Comparison of ENCODE assay signal across 15 mouse cellular contexts in genomic region chr2:74691995-74692807, GRCm38 (mm10). TPM values are rescaled to one million over a fixed set of nuclear protein-coding genes. Genes with fewer than 3 reads are reported as not detected.
DNase-seq lines count a peak whose midpoint lies in the region; ATAC-seq and TF ChIP-seq lines count a peak whose summit lies in the region.
"Had no signal": no experiment of that assay in that cellular context is flagged by ENCODE, and none has a peak within 500 bp of the region (broad histone marks: within the 10 kb centered on the region; RNA-seq: fewer than 3 reads in every experiment).

No protein-coding gene starts in this region.

- H3K27ac ChIP-seq in heart, embryonic 15.5 days = no peak overlapping the region
- no peak overlapping the region for H3K27ac ChIP-seq in intestine, postnatal 0 days (ENCODE audit: low read depth, low read length)
- peak overlapping the region; percentile 75 for H3K27ac ChIP-seq in limb, embryonic 14.5 days (replicated peaks; ENCODE audit: low read depth, low read length)
- no peak overlapping the region for H3K27ac ChIP-seq in cerebellum, adult 2 months (ENCODE audit: insufficient read depth, low read length)
- no peak overlapping the region for H3K27ac ChIP-seq in forebrain, embryonic 14.5 days (ENCODE audit: low read depth, low read length)
- H3K27ac ChIP-seq: hindbrain, postnatal 0 days had no signal

- no peak overlapping the region for H3K4me2 ChIP-seq in heart, embryonic 15.5 days
- peak overlapping the region; percentile 28; the same call in 1 of the 2 replicates for H3K4me2 ChIP-seq in intestine, postnatal 0 days (replicated peaks; ENCODE audit: low read depth)
- peak overlapping the region; percentile 96 for H3K4me2 ChIP-seq in limb, embryonic 14.5 days (replicated peaks; ENCODE audit: low read depth, low read length, severe bottlenecking)
- no peak overlapping the region for H3K4me2 ChIP-seq in forebrain, embryonic 14.5 days (ENCODE audit: low read length)

- WGBS in heart, embryonic 15.5 days = 6% methylated on average over 35 of the region's 35 CpGs
- WGBS in intestine, postnatal 0 days = 5% methylated on average over 35 of the region's 35 CpGs
- 4% methylated on average over 35 of the region's 35 CpGs for WGBS in limb, embryonic 14.5 days
- 6% methylated on average over 35 of the region's 35 CpGs for WGBS in cerebellum, adult 2 months
- WGBS in forebrain, embryonic 14.5 days = 3% methylated on average over 35 of the region's 35 CpGs

- H3K4me1 ChIP-seq in heart, embryonic 15.5 days (replicated peaks) = peaks cover 5% of the 10 kb centered on the region
- no peaks in the 10 kb centered on the region for H3K4me1 ChIP-seq in intestine, postnatal 0 days (replicated peaks; ENCODE audit: control insufficient read depth, insufficient read depth, low read length)
- H3K4me1 ChIP-seq in limb, embryonic 14.5 days (ENCODE audit: control insufficient read depth, insufficient read depth, low read length) = peaks cover 38% of the 10 kb centered on the region
- no peaks in the 10 kb centered on the region for H3K4me1 ChIP-seq in cerebellum, adult 2 months (ENCODE audit: control insufficient read depth, insufficient read depth, low read length)
- no peaks in the 10 kb centered on the region for H3K4me1 ChIP-seq in forebrain, embryonic 14.5 days (ENCODE audit: control insufficient read depth, insufficient read depth, low read length)

- H3K9me3 ChIP-seq in heart, embryonic 15.5 days (replicated peaks) = no peaks in the 10 kb centered on the region
- H3K9me3 ChIP-seq in intestine, postnatal 0 days (ENCODE audit: control insufficient read depth) = no peaks in the 10 kb centered on the region
- no peaks in the 10 kb centered on the region for H3K9me3 ChIP-seq in limb, embryonic 14.5 days (ENCODE audit: control insufficient read depth, low read length)
- H3K9me3 ChIP-seq in forebrain, embryonic 14.5 days (replicated peaks; ENCODE audit: control insufficient read depth, low read length) = no peaks in the 10 kb centered on the region

- H3K9ac ChIP-seq in heart, embryonic 15.5 days = no peak overlapping the region
- no peak overlapping the region for H3K9ac ChIP-seq in intestine, postnatal 0 days (ENCODE audit: low read depth, low read length)
- peak overlapping the region; percentile 91 for H3K9ac ChIP-seq in limb, embryonic 14.5 days (ENCODE audit: low read depth, low read length, severe bottlenecking)
- H3K9ac ChIP-seq in forebrain, embryonic 14.5 days (ENCODE audit: low read length) = no peak overlapping the region

- H3K4me3 ChIP-seq in heart, embryonic 15.5 days = 0 out of 2 replicates have a peak overlapping the region, but pooled peaks have one; percentile 31
- H3K4me3 ChIP-seq in intestine, postnatal 0 days (ENCODE audit: low read depth, low read length) = peak overlapping the region; percentile 19
- H3K4me3 ChIP-seq in limb, embryonic 14.5 days (replicated peaks; ENCODE audit: low read length) = peak overlapping the region; percentile 74
- H3K4me3 ChIP-seq in cerebellum, adult 2 months (replicated peaks; ENCODE audit: insufficient read depth, low read depth, low read length) = no peak overlapping the region
- H3K4me3 ChIP-seq in forebrain, embryonic 14.5 days (ENCODE audit: low read depth, low read length) = no peak overlapping the region

- no peaks in the 10 kb centered on the region for H3K36me3 ChIP-seq in heart, embryonic 15.5 days
- H3K36me3 ChIP-seq in intestine, postnatal 0 days (ENCODE audit: control insufficient read depth, insufficient read depth) = no peaks in the 10 kb centered on the region
- H3K36me3 ChIP-seq in limb, embryonic 14.5 days (ENCODE audit: control insufficient read depth, insufficient read depth, low read length) = peaks cover 27% of the 10 kb centered on the region
- no peaks in the 10 kb centered on the region for H3K36me3 ChIP-seq in forebrain, embryonic 14.5 days (ENCODE audit: control insufficient read depth, insufficient read depth, low read length)

- no peak for TF ChIP-seq POLR2A in limb, embryonic 14.5 days (IDR thresholded peaks at IDR 0.05; ENCODE audit: borderline replicate concordance, extremely low read depth, insufficient read depth, insufficient read length)
- TF ChIP-seq POLR2A in cerebellum, adult 2 months (IDR thresholded peaks at IDR 0.05; ENCODE audit: borderline replicate concordance, insufficient read depth, low read length) = no peak

- no peak for DNase-seq in heart, postnatal 4 days
- peak; percentile 22 for DNase-seq in NIH3T3 (ENCODE audit: low read depth)
- no peak for DNase-seq in limb, embryonic 14.5 days (ENCODE audit: low spot score)
- no peak for DNase-seq in cerebellum, adult 2 months
- no peak for DNase-seq in thymus, postnatal 36 days
- no peak for DNase-seq in forebrain, embryonic 14.5 days (ENCODE audit: low spot score)
- DNase-seq: cerebellum, postnatal 36 days; lung, postnatal 14 days had no signal

- TF ChIP-seq CTCF in intestine, postnatal 0 days (IDR thresholded peaks at IDR 0.05; ENCODE audit: low read depth) = no peak
- TF ChIP-seq CTCF in cerebellum, adult 2 months (IDR thresholded peaks at IDR 0.05; ENCODE audit: borderline replicate concordance, insufficient read depth, low read depth, low read length) = no peak

- peaks cover 98% of the 10 kb centered on the region for H3K27me3 ChIP-seq in heart, embryonic 15.5 days
- peaks cover 99% of the 10 kb centered on the region for H3K27me3 ChIP-seq in intestine, postnatal 0 days (replicated peaks; ENCODE audit: control insufficient read depth, insufficient read depth, low read length)
- peaks cover 33% of the 10 kb centered on the region for H3K27me3 ChIP-seq in limb, embryonic 14.5 days (ENCODE audit: control insufficient read depth, insufficient read depth, low read length)
- H3K27me3 ChIP-seq in cerebellum, adult 2 months (ENCODE audit: control insufficient read depth, insufficient read depth, low read length) = peaks cover 22% of the 10 kb centered on the region; the same call in 1 of the 2 replicates
- H3K27me3 ChIP-seq in forebrain, embryonic 14.5 days (replicated peaks; ENCODE audit: control insufficient read depth, insufficient read depth, low read length) = peaks cover 95% of the 10 kb centered on the region

- ATAC-seq in heart, embryonic 15.5 days (replicated peaks; ENCODE audit: insufficient number of reproducible peaks, insufficient read depth, low FRiP score, low read depth) = no peak
- no peak for ATAC-seq in intestine, postnatal 0 days
- peak; percentile 7; the same call in 1 of the 2 replicates for ATAC-seq in limb, embryonic 14.5 days (ENCODE audit: low FRiP score, low read depth)
- ATAC-seq in forebrain, embryonic 14.5 days = no peak

RNA-seq across cellular contexts. Expression of gene Hoxd10, which starts 0.5 kb away (rescaled TPM):
- polyA plus RNA-seq in heart, embryonic 15.5 days (2015; fragmentation: Nextera tagmentation; extraction: Ambion mirVana) = 0.08 TPM in 1 of 2 replicates, not detected in the other
- total RNA-seq in heart, postnatal 4 days (2021) = not detected
- polyA plus RNA-seq in intestine, postnatal 0 days (2015; fragmentation: Nextera tagmentation; extraction: Ambion mirVana) = 0.10 and 1.6 TPM in 2 replicates
- 37.9 and 39.4 TPM in 2 replicates for polyA plus RNA-seq in limb, embryonic 14.5 days (2012; rRNA removed)
- 18.3 and 26.1 TPM in 2 replicates for polyA plus RNA-seq in limb, embryonic 14.5 days (2014; fragmentation: Nextera tagmentation; extraction: Ambion mirVana)
- not detected in 2 replicates for polyA plus RNA-seq in cerebellum, adult 2 months (2012; rRNA removed)
- not detected in 2 replicates for polyA plus RNA-seq in forebrain, embryonic 14.5 days (2014; fragmentation: Nextera tagmentation; extraction: Ambion mirVana)
- total RNA-seq: hindbrain, postnatal 0 days; layer of hippocampus, postnatal 10 days; MEL; monocyte, adult 5-6 weeks had no signal
- polyA plus RNA-seq: hindbrain, postnatal 0 days had no signal

RNA-seq across cellular contexts. Expression of gene Hoxd9, which starts 5.3 kb away (rescaled TPM):
- 0.14 and 0.15 TPM in 2 replicates for polyA plus RNA-seq in heart, embryonic 15.5 days (2015; fragmentation: Nextera tagmentation; extraction: Ambion mirVana)
- under 1 TPM; 0.12 to 0.27 TPM for total RNA-seq in heart, postnatal 4 days (2021)
- polyA plus RNA-seq in intestine, postnatal 0 days (2015; fragmentation: Nextera tagmentation; extraction: Ambion mirVana) = 0.64 and 1.6 TPM in 2 replicates
- 19.6 and 25.7 TPM in 2 replicates for polyA plus RNA-seq in limb, embryonic 14.5 days (2012; rRNA removed)
- 7.6 and 8.7 TPM in 2 replicates for polyA plus RNA-seq in limb, embryonic 14.5 days (2014; fragmentation: Nextera tagmentation; extraction: Ambion mirVana)
- not detected in 2 replicates for polyA plus RNA-seq in cerebellum, adult 2 months (2012; rRNA removed)
- not detected in 2 replicates for polyA plus RNA-seq in forebrain, embryonic 14.5 days (2014; fragmentation: Nextera tagmentation; extraction: Ambion mirVana)
- total RNA-seq: hindbrain, postnatal 0 days; layer of hippocampus, postnatal 10 days; MEL; monocyte, adult 5-6 weeks had no signal
- polyA plus RNA-seq: hindbrain, postnatal 0 days had no signal

RNA-seq across cellular contexts. Expression of gene Hoxd8, which starts 12.2 kb away (rescaled TPM):
- polyA plus RNA-seq in heart, embryonic 15.5 days (2015; fragmentation: Nextera tagmentation; extraction: Ambion mirVana) = 0.24 and 0.56 TPM in 2 replicates
- total RNA-seq in heart, postnatal 4 days (2021) = 1 to 10 TPM; 1.2 to 1.9 TPM
- polyA plus RNA-seq in intestine, postnatal 0 days (2015; fragmentation: Nextera tagmentation; extraction: Ambion mirVana) = 2.2 and 2.7 TPM in 2 replicates
- 12.7 and 13.1 TPM in 2 replicates for polyA plus RNA-seq in limb, embryonic 14.5 days (2012; rRNA removed)
- 11.4 and 12.8 TPM in 2 replicates for polyA plus RNA-seq in limb, embryonic 14.5 days (2014; fragmentation: Nextera tagmentation; extraction: Ambion mirVana)
- polyA plus RNA-seq in cerebellum, adult 2 months (2012; rRNA removed) = 0.05 TPM in 1 of 2 replicates, not detected in the other
- polyA plus RNA-seq in forebrain, embryonic 14.5 days (2014; fragmentation: Nextera tagmentation; extraction: Ambion mirVana) = 0.09 TPM in 1 of 2 replicates, not detected in the other
- total RNA-seq: monocyte, adult 5-6 weeks had no signal
- polyA plus RNA-seq: hindbrain, postnatal 0 days had no signal

RNA-seq across cellular contexts. Expression of gene Hoxd11, which starts 12.8 kb away (rescaled TPM):
- polyA plus RNA-seq in heart, embryonic 15.5 days (2015; fragmentation: Nextera tagmentation; extraction: Ambion mirVana) = not detected in 2 replicates
- total RNA-seq in heart, postnatal 4 days (2021) = not detected
- polyA plus RNA-seq in intestine, postnatal 0 days (2015; fragmentation: Nextera tagmentation; extraction: Ambion mirVana) = 0.64 TPM in 1 of 2 replicates, not detected in the other
- 40.0 and 60.8 TPM in 2 replicates for polyA plus RNA-seq in limb, embryonic 14.5 days (2012; rRNA removed)
- polyA plus RNA-seq in limb, embryonic 14.5 days (2014; fragmentation: Nextera tagmentation; extraction: Ambion mirVana) = 21.4 and 30.0 TPM in 2 replicates
- not detected in 2 replicates for polyA plus RNA-seq in cerebellum, adult 2 months (2012; rRNA removed)
- polyA plus RNA-seq in forebrain, embryonic 14.5 days (2014; fragmentation: Nextera tagmentation; extraction: Ambion mirVana) = not detected in 2 replicates
- total RNA-seq: heart, adult 8-10 months; hindbrain, postnatal 0 days; layer of hippocampus, postnatal 10 days; MEL; monocyte, adult 5-6 weeks had no signal
- polyA plus RNA-seq: hindbrain, postnatal 0 days had no signal

RNA-seq across cellular contexts. Expression of gene Hoxd12, which starts 17.4 kb away (rescaled TPM):
- 0.10 TPM in 1 of 2 replicates, not detected in the other for polyA plus RNA-seq in heart, embryonic 15.5 days (2015; fragmentation: Nextera tagmentation; extraction: Ambion mirVana)
- total RNA-seq in heart, postnatal 4 days (2021) = not detected
- polyA plus RNA-seq in intestine, postnatal 0 days (2015; fragmentation: Nextera tagmentation; extraction: Ambion mirVana) = 0.12 TPM in 1 of 2 replicates, not detected in the other
- 43.3 and 58.3 TPM in 2 replicates for polyA plus RNA-seq in limb, embryonic 14.5 days (2012; rRNA removed)
- polyA plus RNA-seq in limb, embryonic 14.5 days (2014; fragmentation: Nextera tagmentation; extraction: Ambion mirVana) = 38.4 and 53.0 TPM in 2 replicates
- polyA plus RNA-seq in cerebellum, adult 2 months (2012; rRNA removed) = not detected in 2 replicates
- polyA plus RNA-seq in forebrain, embryonic 14.5 days (2014; fragmentation: Nextera tagmentation; extraction: Ambion mirVana) = not detected in 2 replicates
- total RNA-seq: heart, adult 8-10 months; hindbrain, postnatal 0 days; layer of hippocampus, postnatal 10 days; MEL; monocyte, adult 5-6 weeks had no signal
- polyA plus RNA-seq: hindbrain, postnatal 0 days had no signal

Comparison
In these comparisons a context has a peak if more than half of its experiments do, and no peak if none do; other contexts are left out.
1. H3K4me2 ChIP-seq: peak in intestine, postnatal 0 days (single experiment) and limb, embryonic 14.5 days (single experiment); none in heart, embryonic 15.5 days (single experiment) and forebrain, embryonic 14.5 days (single experiment).
2. H3K4me3 ChIP-seq: peak in heart, embryonic 15.5 days (single experiment), intestine, postnatal 0 days (single experiment) and limb, embryonic 14.5 days (single experiment); none in cerebellum, adult 2 months (single experiment) and forebrain, embryonic 14.5 days (single experiment).